Mouse (Mus musculus): ENCODE measurements around the gene Reln.

- TF ChIP-seq CTCF (IDR thresholded peaks at IDR 0.05; ENCODE audit: insufficient read depth, low read depth, low read length): no peak
- TF ChIP-seq POLR2A (IDR thresholded peaks at IDR 0.05; ENCODE audit: insufficient read depth, low read depth, low read length): no peak
Measured at GRCm38 (mm10) chr5:21934173-21934698, 410.3 kb downstream of the Reln start.
